ENCODE assay signal across 38 mouse cellular contexts in genomic region chr2:111229502-111229901, GRCm38 (mm10). TPM values are rescaled to one million over a fixed set of nuclear protein-coding genes. Genes with fewer than 3 reads are reported as not detected.
"Had no signal": no experiment of that assay in that cellular context is flagged by ENCODE, and none has a peak within 500 bp of the region (broad histone marks: within the 10 kb centered on the region; RNA-seq: fewer than 3 reads in every experiment).

Gene 4930430A15Rik (minus strand): TSS chr2:111229602.

- H3K4me1 ChIP-seq: limb, embryonic 10.5 days; limb, embryonic 12.5 days; limb, embryonic 13.5 days; limb, embryonic 15.5 days; liver, embryonic 12.5 days; liver, embryonic 13.5 days; liver, embryonic 15.5 days; lung, embryonic 15.5 days; megakaryocyte, embryonic 14.5 days; midbrain, embryonic 10.5 days; midbrain, embryonic 12.5 days; midbrain, embryonic 13.5 days; midbrain, embryonic 15.5 days had no signal

- H3K36me3 ChIP-seq: limb, embryonic 10.5 days; limb, embryonic 12.5 days; limb, embryonic 13.5 days; limb, embryonic 15.5 days; liver, embryonic 12.5 days; liver, embryonic 13.5 days; liver, embryonic 15.5 days; lung, embryonic 15.5 days; midbrain, embryonic 10.5 days; midbrain, embryonic 12.5 days; midbrain, embryonic 13.5 days; midbrain, embryonic 15.5 days had no signal

- H3K4me3 ChIP-seq: left cerebral cortex, adult 2 months; limb, embryonic 10.5 days; limb, embryonic 12.5 days; limb, embryonic 13.5 days; limb, embryonic 15.5 days; liver, embryonic 12.5 days; liver, embryonic 13.5 days; liver, embryonic 15.5 days; lung, embryonic 15.5 days; megakaryocyte, embryonic 14.5 days; midbrain, embryonic 10.5 days; midbrain, embryonic 12.5 days; midbrain, embryonic 13.5 days; midbrain, embryonic 15.5 days; myocyte had no signal

- H3K27ac ChIP-seq: left cerebral cortex, adult 2 months; limb, embryonic 10.5 days; limb, embryonic 12.5 days; limb, embryonic 13.5 days; limb, embryonic 15.5 days; liver, embryonic 12.5 days; liver, embryonic 13.5 days; liver, embryonic 14.5 days; liver, embryonic 15.5 days; lung, embryonic 15.5 days; macrophage; midbrain, embryonic 10.5 days; midbrain, embryonic 12.5 days; midbrain, embryonic 13.5 days; midbrain, embryonic 15.5 days had no signal

- H3K27me3 ChIP-seq: limb, embryonic 12.5 days; limb, embryonic 13.5 days; limb, embryonic 15.5 days; liver, embryonic 12.5 days; liver, embryonic 13.5 days; liver, embryonic 15.5 days; lung, embryonic 15.5 days; megakaryocyte, embryonic 14.5 days; midbrain, embryonic 12.5 days; midbrain, embryonic 13.5 days; midbrain, embryonic 15.5 days had no signal

- DNase-seq: left cerebral cortex, postnatal 4 days; liver; liver, embryonic 13.5 days; liver, postnatal 0 days; lung, adult 18-20 months; lung, adult 2 months; lung, embryonic 14.5 days; lung, postnatal 10 days; lung, postnatal 14 days; lung, postnatal 36 days; lung, postnatal 4 days; midbrain, embryonic 14.5 days had no signal

RNA-seq across cellular contexts. Expression of gene 4930430A15Rik, which starts in this region (rescaled TPM):
- polyA plus RNA-seq: limb, embryonic 10.5 days; limb, embryonic 11.5 days; limb, embryonic 12.5 days; limb, embryonic 13.5 days; limb, embryonic 14.5 days; limb, embryonic 15.5 days; liver, adult 2 months; liver, embryonic 11.5 days; liver, embryonic 12.5 days; liver, embryonic 13.5 days; liver, embryonic 14.5 days; liver, embryonic 15.5 days; liver, embryonic 16.5 days; liver, postnatal 0 days; lung, adult 2 months; lung, embryonic 14.5 days; lung, embryonic 15.5 days; lung, embryonic 16.5 days; lung, postnatal 0 days; macrophage; midbrain, embryonic 10.5 days; midbrain, embryonic 11.5 days; midbrain, embryonic 12.5 days; midbrain, embryonic 13.5 days; midbrain, embryonic 14.5 days; midbrain, embryonic 15.5 days; midbrain, embryonic 16.5 days; midbrain, postnatal 0 days; myocyte had no signal
